1 mouse cellular context compared by ENCODE assay signal in the genomic region with DNA sequence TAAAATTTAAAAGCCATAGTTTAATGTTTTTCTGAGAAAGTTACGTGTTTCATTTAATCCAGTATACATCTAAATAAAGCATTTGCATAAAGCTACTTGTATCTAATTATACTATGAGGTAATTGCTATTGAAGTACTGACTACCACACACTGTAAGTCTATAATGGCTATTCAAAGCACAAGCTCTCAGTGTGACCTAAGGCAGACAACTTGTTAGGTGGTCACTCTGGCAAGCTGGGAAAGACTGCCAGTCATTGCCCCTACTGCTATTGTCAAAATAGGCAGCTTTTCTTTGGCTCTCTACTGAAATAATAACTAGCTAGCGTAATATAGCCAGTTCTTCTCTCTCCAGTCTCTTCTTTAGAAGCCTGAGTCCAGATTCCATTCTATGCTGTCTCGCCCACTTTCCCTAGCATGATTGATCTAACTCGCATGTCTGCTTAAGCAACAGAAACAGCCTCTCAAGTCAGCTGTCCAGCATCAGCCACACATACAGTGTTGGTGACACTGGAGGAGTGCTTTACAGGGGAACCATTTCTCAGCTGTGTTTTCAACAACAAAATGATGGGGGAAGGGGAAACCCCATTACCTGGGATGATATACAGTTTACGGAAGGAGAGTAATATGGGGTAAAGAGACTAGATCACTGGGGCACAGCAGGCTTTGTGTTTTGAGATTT.
TF ChIP-seq lines count a peak whose summit lies in the region.

No protein-coding gene starts in this region.

TF ChIP-seq in myocyte, 11 proteins besides CTCF, POLR2A, EP300 and RAD21:
- TF ChIP-seq CEBPB (IDR thresholded peaks at IDR 0.05; ENCODE audit: insufficient read depth, poor library complexity, severe bottlenecking) (no peak), SRF (IDR thresholded peaks at IDR 0.05; ENCODE audit: control insufficient read depth, insufficient read length, low read depth) (no peak), USF1 (IDR thresholded peaks at IDR 0.05; ENCODE audit: low read depth) (no peak), MYOG (IDR thresholded peaks at IDR 0.05; ENCODE audit: control insufficient read depth in 1 of 3, insufficient read depth in 1 of 3, insufficient read length in 2 of 3, low read depth in 2 of 3) (no peak), E2F4 (IDR thresholded peaks at IDR 0.05; ENCODE audit: insufficient read depth) (no peak), POLR2AphosphoS2 (IDR thresholded peaks at IDR 0.05; ENCODE audit: insufficient read length, low read depth) (no peak), TCF12 (IDR thresholded peaks at IDR 0.05; ENCODE audit: insufficient read depth, poor library complexity, severe bottlenecking) (no peak), MAX (IDR thresholded peaks at IDR 0.05; ENCODE audit: low read depth) (no peak), TCF3 (IDR thresholded peaks at IDR 0.05; ENCODE audit: insufficient read length, low read depth) (no peak), MYOD1 (IDR thresholded peaks at IDR 0.05; ENCODE audit: control insufficient read depth in 1 of 3, insufficient read length in 2 of 3, low read depth in 2 of 3) (no peak), REST (IDR thresholded peaks at IDR 0.05; ENCODE audit: insufficient read depth, insufficient read length) (no peak)
